Mouse (Mus musculus): ENCODE results near the gene Lamp5. TPM values are rescaled to one million over a fixed set of nuclear protein-coding genes. Genes with fewer than 3 reads are reported as not detected.

Lamp5 gene
- not detected in 2 replicates for polyA plus RNA-seq (2012; ENCODE audit: low replicate concordance)

DNA sequence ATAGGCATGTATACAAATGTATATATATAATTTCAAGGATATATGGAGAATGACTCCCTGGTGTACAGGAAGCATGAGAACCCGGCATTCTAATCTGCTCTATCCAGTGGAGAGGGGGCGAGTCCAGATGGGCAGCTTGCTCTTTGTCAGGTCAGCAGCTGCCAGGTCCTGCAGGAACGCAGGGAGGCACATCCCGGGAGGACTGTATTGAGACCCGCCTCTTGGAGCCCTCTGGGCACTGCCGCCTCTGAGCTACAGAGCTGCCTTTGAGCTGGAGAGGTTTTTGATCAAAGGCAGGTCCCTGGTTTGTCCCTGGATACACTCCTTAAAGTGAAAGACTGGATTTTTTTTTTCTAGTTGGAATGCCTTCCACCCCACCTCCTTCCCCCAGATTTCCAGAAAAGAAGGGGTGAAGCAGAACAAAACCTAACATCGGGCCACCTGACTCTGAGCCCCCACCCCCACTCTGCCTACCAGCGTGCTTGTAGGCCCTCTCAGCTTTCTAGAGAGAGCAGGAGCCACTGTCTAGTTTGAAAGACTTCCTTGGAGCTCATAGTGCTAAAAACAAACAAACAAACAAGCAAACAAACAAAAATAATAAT is at the start of gene Lamp5:
Gene Lamp5 (plus strand): TSS at position 552 of the 602 bp plus-strand sequence.

